Mouse (Mus musculus) spleen, adult 2 months (tissue): Measurements from ENCODE around the gene Katna1.

Experiments used
- CTCF ChIP-seq: fragments of 200-500 bp; IDR thresholded peaks from 2 replicates; pipeline ENCODE4 v1.5.1; 2011; ENCODE audit warnings: mild to moderate bottlenecking, inconsistent platforms; ENCODE audit not compliant: insufficient read depth, insufficient read length, insufficient replicate concordance; ENCODE audit errors: extremely low read depth
- POLR2A ChIP-seq: fragments of 200-500 bp; IDR thresholded peaks from 2 replicates; pipeline ENCODE4 v1.6.1; 2011; ENCODE audit warnings: low read depth, low read length, inconsistent platforms

- TF ChIP-seq CTCF (no peak), POLR2A (no peak)
Measured at GRCm38 (mm10) chr10:7801258-7801657, 75.5 kb downstream of the Katna1 start.
